Mouse (Mus musculus): ENCODE results near the gene Fbxl17.
A peak's percentile ranks its signal among the peaks of the same experiment; 100 is the strongest.

Gene Fbxl17

DNA sequence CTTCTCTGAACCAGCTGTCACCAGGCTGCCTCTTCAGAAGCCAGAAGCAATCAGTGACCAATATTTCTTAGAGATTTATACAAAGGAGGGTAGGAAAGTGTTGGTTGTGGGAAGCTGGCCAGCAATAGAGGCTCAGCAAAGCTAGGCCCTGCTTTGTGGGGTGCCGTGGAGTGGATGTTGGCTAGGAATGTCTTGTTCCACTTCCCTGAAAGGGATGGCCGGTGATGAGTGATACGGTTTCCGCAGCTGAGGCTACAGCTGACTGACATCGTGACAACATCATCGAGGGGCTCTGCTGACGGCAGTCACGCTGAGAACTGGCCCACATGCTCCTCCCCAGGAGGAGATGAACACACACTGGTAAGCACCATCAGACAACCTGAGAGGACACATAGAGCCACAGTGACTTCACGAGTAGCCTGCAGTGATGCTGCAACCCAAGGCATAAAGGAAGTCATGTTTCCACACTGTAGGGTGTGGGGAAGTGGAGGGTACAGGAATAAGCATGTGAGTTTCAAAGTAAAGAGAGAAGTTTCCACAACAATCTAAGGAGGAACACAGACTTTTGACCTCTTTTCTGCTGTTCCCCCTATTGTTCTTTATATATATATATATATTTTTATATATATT lies 456.7 kb downstream of the Fbxl17 start:
- DNase-seq (ENCODE audit: low spot score) = peak; percentile 19

DNA sequence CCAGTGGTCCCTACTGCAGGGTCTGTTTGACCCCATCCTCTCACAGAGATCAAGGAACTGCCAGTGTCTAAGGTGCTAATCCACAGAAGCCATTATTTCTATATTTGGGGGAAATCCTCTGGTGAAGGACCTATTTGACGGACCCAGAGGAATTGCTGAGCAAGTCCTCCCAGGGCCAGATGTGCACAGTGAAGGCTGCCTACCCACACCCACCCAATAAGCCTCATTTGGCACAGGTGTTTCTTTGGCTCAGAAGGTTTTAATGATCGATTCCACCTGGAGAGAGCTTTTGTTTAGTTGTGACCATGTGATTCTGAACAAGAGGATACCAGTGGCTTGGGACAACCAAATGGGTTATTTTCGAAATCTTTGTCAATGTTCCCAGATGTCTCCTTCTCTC lies 462.3 kb downstream of the Fbxl17 start:
- no peak for DNase-seq (ENCODE audit: low spot score)

DNA sequence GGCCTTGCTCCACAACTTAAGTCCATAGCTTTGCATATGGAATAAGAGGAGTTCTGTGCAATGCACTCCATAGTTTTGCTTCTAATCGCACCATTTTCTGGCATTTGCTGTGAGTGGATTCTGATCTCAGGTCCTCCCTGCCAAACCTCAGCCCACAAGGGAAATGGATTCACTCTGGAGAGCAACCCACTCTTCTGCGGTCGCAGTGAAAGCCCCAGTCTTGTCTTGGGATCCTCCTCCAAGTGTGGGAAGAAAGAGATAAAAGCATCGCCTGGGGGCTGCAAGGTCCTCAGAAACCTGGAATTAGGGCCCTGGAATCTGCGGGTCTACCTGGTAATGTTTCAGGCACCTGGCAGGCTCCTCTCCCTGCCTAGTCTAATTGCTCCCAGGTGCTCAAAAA lies 466.7 kb downstream of the Fbxl17 start:
- no peak for DNase-seq (ENCODE audit: low spot score)

DNA sequence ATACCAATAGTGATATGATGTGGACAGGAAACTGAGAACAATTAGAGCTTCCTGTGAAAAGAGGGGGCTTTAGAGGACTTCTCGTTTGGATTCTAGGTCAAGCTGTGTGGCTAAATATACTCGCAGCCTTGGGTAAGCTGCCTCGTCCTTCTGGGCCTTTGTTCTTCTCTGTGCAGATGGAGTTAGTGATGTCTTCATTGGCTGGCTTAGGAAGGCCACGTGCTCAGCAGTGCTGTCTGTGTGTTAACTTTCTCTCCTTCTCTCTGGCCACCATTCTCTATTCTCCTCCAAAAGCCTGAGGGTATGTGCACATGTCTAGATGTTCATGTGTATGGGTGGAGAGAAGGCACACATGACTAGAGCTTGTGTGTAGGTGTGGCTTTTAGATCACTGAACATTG lies 470.7 kb downstream of the Fbxl17 start:
- DNase-seq (ENCODE audit: low spot score) = no peak

DNA sequence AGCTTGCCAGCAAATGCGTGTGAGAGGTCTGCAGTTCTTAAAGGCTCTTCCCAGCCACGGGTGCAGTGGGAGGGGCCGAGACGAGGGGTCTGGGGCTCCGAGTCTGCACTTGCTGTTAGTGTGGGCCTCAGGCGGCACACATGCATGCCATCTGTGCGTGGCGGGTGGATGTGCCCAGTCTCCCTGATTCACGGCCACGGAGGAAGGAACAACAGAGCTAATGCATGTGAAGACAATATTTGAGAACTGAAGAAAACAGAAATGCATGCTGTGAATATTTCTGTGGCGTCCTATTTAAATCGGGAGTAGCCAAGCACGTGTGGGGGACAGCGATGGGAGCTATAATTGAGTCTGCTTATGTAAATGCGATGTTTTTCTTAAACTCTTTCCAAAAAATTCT lies 474.6 kb downstream of the Fbxl17 start:
- no peak for DNase-seq (ENCODE audit: low spot score)

DNA sequence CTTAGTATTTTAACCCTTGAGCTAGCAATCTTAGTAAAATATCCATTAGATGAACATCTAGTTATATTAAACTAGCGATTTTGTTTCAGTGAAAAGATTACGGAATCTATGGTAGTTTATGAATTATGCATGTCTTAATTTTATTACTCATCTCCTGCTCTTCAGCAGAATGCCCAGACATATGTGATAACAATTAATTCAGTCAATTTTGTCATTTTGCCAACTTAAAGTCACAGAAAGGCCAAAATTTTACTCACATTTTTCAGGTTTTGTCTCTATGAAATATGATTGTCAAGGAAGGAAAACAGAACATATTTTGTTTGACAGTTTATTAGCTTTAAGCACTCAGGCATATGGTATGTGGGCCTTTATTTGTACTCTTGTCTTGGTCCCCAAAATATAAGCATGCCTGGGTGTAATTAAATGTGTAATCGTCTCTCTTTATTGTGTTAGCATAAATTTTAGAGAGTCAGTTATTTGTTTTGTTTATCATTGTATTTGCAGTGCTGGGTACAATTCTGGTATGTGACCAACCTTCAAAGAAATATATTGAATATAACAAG lies 482.1 kb downstream of the Fbxl17 start:
- DNase-seq (ENCODE audit: low spot score) = no peak

DNA sequence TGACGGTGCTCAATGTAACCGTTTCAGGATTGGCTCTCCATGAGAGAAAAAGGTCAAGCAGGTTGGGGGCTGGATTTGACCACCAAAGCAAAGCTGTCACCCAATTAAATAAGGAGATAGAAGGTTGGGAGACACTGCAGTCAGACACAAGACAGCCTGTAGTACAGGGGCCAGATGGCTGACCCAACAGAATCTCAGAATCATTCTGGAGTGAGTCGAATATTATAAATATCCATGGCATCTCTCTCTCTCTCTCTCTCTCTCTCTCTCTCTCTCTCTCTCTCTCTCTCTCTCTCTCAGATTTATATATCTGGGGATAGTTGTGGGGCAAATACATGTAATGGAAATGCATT lies 487.3 kb downstream of the Fbxl17 start:
- no peak for DNase-seq (ENCODE audit: low spot score)

DNA sequence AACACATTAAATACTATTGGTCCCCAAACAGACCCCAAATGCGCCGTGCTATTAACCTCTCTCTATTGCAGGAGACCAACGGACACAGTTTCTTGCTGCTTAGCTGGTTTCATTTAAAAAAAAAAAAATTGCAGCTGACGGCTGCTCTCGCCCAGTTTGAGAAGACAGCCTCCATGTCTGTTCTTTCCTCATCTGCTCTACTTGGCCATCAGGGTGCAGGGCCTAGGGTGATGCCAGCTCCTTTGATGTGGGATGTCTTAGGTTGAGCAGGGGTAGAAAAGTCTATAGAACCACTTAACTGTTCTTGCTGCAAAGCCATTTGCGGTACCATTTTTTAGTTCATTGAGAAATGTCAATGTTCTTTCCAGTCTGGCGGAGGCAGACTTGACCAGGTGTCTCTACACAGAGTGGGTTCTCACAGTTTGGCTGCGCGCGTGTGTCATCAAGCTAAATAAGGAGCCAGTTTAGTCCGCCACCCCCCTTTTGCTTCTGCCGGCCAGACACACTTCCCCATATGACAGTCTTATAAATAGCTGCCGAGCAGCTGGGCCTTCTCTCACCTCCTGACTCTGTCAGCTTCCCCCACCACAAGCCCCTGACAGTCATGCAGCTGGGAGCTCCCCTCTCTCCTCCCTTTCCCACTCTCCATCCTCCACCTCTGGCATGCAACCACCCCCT lies 487.8 kb downstream of the Fbxl17 start:
- DNase-seq (ENCODE audit: low spot score) = peak; percentile 86

DNA sequence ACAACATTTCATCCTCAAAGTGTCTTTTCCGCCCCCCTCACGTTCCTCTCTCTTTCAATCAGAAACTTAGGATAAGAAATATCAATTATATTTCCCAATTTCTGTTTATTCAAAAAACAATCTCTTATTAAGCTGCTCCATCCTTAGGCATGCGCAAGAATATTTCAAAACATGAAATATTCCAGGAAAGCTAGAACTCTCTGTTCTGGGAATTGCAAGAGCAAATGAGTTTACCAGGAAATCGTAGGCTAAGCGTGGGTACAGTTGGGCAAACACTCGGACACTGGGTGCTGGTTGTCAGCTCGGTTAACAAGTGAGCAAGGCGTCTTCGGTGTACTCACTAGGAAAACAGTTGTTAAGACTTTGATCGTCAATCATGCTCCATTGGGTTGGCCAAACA lies 489.0 kb downstream of the Fbxl17 start:
- no peak for DNase-seq (ENCODE audit: low spot score)

DNA sequence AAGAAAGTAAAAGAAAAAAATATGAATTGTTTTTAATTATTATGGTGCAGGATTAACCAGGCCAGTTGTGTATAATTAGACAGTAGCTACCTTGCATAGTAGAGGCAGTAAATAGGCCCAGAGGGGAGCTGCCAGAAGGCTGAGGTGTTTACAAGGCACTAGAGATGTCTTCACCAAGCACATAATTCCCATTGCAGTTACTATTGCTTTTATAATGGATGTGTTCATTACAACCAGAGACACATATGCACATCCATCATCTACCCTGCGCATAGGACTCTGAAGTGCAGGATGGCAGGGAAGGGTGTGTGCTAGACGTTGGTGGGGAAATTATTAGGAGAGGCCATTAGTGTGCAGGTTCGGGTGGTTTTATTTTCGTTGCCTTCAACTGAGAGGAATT lies 491.0 kb downstream of the Fbxl17 start:
- no peak for DNase-seq (ENCODE audit: low spot score)

DNA sequence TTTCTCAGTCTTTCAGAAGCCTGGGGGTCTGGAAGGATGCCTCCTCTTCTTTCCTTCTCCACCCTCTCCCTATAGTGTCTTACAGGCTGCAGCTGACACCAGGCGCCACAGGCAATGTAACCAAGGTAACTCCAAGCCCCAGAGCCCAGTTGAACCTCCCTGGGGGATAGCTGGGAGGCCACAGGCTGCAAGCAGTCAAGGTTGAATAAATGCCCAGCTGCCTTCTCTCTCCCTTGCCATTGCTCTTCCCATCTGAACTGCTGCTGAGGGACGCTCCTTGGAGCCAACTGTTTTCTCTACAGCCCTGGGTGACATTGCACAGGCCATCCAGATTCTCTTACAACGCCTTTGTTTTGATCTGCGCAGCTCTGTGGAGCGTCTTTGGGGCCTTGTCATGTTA lies 491.5 kb downstream of the Fbxl17 start:
- DNase-seq (ENCODE audit: low spot score) = no peak

DNA sequence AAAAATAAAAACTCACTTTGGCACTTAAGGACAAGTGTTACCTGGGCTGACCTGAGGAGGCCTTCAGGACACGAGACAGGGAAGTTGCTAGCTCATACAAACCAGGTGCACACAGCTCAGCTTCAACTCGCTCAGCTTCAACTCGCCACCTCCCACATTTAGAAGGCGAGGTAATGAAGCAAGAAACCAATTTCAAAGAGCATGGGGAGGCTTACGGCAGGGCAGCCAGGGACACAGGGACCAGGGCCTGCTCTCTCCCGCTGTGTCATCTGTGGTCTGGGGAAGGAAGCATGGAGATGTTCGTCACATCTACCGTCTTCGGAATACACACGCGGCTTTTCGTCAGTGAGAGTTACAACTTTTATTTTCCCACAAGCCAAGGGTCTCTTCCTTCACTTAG lies 491.9 kb downstream of the Fbxl17 start:
- DNase-seq (ENCODE audit: low spot score) = no peak
